Mouse (Mus musculus) heart, embryonic 10.5 days (tissue): ENCODE measurements around the gene Grm8. TPM values are rescaled to one million over a fixed set of nuclear protein-coding genes. Genes with fewer than 3 reads are reported as not detected.

ENCODE experiments used
- DNase-seq: peaks from one replicate; pipeline ENCODE4 v3.0.0-alpha.2; 2017; ENCODE audit warnings: low spot score
- H3K27ac ChIP-seq: fragments of 300-500 bp; sonication (generic); 2 replicates; pipeline ENCODE4 v1.5.1; 2016; ENCODE audit warnings: mild to moderate bottlenecking
- H3K27me3 ChIP-seq: fragments of 300-500 bp; sonication (generic); 2 replicates; pipeline ENCODE4 v1.6.1; 2016; ENCODE audit warnings: mild to moderate bottlenecking; ENCODE audit not compliant: poor library complexity, insufficient read depth, severe bottlenecking
- H3K36me3 ChIP-seq: fragments of 300-500 bp; sonication (generic); 2 replicates; pipeline ENCODE4 v1.6.1; 2016; ENCODE audit warnings: mild to moderate bottlenecking, moderate library complexity
- H3K4me1 ChIP-seq: fragments of 300-500 bp; sonication (generic); 2 replicates; pipeline ENCODE4 v1.6.1; 2016; ENCODE audit warnings: mild to moderate bottlenecking
- H3K4me3 ChIP-seq: fragments of 300-500 bp; sonication (generic); 2 replicates; pipeline ENCODE4 v1.5.1; 2016; ENCODE audit warnings: mild to moderate bottlenecking, moderate library complexity
- H3K9me3 ChIP-seq: fragments of 300-500 bp; sonication (generic); 2 replicates; pipeline ENCODE4 v1.6.1; 2016; ENCODE audit warnings: mild to moderate bottlenecking, moderate library complexity
- WGBS: fragments of 180-500 bp; shearing (Covaris S2); methylation state at CpG from one replicate; pipeline ENCODE4 v1.1.7; 2016; 5-methylcytosine and 5-hydroxymethylcytosine counted together
- polyA plus RNA-seq: library from polyadenylated mRNA; unstranded; fragments of >200 nt; fragmentation: Nextera tagmentation; extraction: Ambion mirVana; gene quantifications from 2 replicates; pipeline ENCODE4 v1.2.1, GENCODE M21; 2016

Grm8 gene
- polyA plus RNA-seq, 1 experiment from 2014 or later = 0.16 TPM

- Histone ChIP-seq H3K4me1 (no peaks in the 10 kb centered on the region), H3K9me3 (no peaks in the 10 kb centered on the region), H3K27me3 (no peaks in the 10 kb centered on the region), H3K4me3 (no peak overlapping the region), H3K27ac (no peak overlapping the region), H3K36me3 (no peaks in the 10 kb centered on the region)
- WGBS = 56% methylated on average over 2 of the region's 2 CpGs
- no peak for DNase-seq
Observed at GRCm38 (mm10) chr6:27348272-27348671, 786.7 kb downstream of the Grm8 start.

- H3K4me3 ChIP-seq = no peak overlapping the region
- 67% methylated on average over 1 of the region's 1 CpGs for WGBS
- DNase-seq = no peak
- no peak overlapping the region for H3K27ac ChIP-seq
- no peaks in the 10 kb centered on the region for H3K4me1 ChIP-seq
- H3K27me3 ChIP-seq = no peaks in the 10 kb centered on the region
- H3K36me3 ChIP-seq = no peaks in the 10 kb centered on the region
- no peaks in the 10 kb centered on the region for H3K9me3 ChIP-seq
Observed at GRCm38 (mm10) chr6:27346311-27346710, 788.7 kb downstream of the Grm8 start.

GRCm38 (mm10) chr6:27340131-27340530 is 794.8 kb downstream of the Grm8 start:
- 73% methylated on average over 4 of the region's 4 CpGs for WGBS
- H3K27me3 ChIP-seq = no peaks in the 10 kb centered on the region
- no peaks in the 10 kb centered on the region for H3K36me3 ChIP-seq
- no peak overlapping the region for H3K4me3 ChIP-seq
- H3K4me1 ChIP-seq = no peaks in the 10 kb centered on the region
- no peaks in the 10 kb centered on the region for H3K9me3 ChIP-seq
- H3K27ac ChIP-seq = no peak overlapping the region
- no peak for DNase-seq

- H3K4me3 ChIP-seq = no peak overlapping the region
- H3K9me3 ChIP-seq = no peaks in the 10 kb centered on the region
- H3K27ac ChIP-seq = no peak overlapping the region
- H3K4me1 ChIP-seq = no peaks in the 10 kb centered on the region; the same call in 1 of the 2 replicates
- no peaks in the 10 kb centered on the region for H3K27me3 ChIP-seq
- DNase-seq = no peak
- H3K36me3 ChIP-seq = no peaks in the 10 kb centered on the region
- 45% methylated on average over 1 of the region's 1 CpGs for WGBS
Observed at GRCm38 (mm10) chr6:27318575-27318974, 816.4 kb downstream of the Grm8 start.

GRCm38 (mm10) chr6:27317422-27317821 is 817.6 kb downstream of the Grm8 start:
- Histone ChIP-seq H3K4me3 (no peak overlapping the region), H3K27ac (no peak overlapping the region), H3K9me3 (no peaks in the 10 kb centered on the region), H3K27me3 (no peaks in the 10 kb centered on the region), H3K4me1 (no peaks in the 10 kb centered on the region; the same call in 1 of the 2 replicates), H3K36me3 (no peaks in the 10 kb centered on the region)
- 71% methylated on average over 3 of the region's 3 CpGs for WGBS
- DNase-seq = no peak

- H3K4me1 ChIP-seq = no peaks in the 10 kb centered on the region; the same call in 1 of the 2 replicates
- H3K27ac ChIP-seq = no peak overlapping the region
- H3K4me3 ChIP-seq = no peak overlapping the region
- H3K9me3 ChIP-seq = no peaks in the 10 kb centered on the region
- no peaks in the 10 kb centered on the region for H3K27me3 ChIP-seq
- H3K36me3 ChIP-seq = no peaks in the 10 kb centered on the region
- DNase-seq = no peak
- 89% methylated on average over 1 of the region's 1 CpGs for WGBS
Observed at GRCm38 (mm10) chr6:27316018-27316417, 819.0 kb downstream of the Grm8 start.

- H3K4me3 ChIP-seq = no peak overlapping the region
- no peak overlapping the region for H3K27ac ChIP-seq
- 88% methylated on average over 5 of the region's 5 CpGs for WGBS
- H3K36me3 ChIP-seq = no peaks in the 10 kb centered on the region
- no peaks in the 10 kb centered on the region for H3K27me3 ChIP-seq
- H3K9me3 ChIP-seq = no peaks in the 10 kb centered on the region
- DNase-seq = no peak
- H3K4me1 ChIP-seq = no peaks in the 10 kb centered on the region; the same call in 1 of the 2 replicates
Observed at GRCm38 (mm10) chr6:27314273-27315009, 820.5 kb downstream of the Grm8 start.

GRCm38 (mm10) chr6:27310401-27310800 is 824.6 kb downstream of the Grm8 start:
- H3K9me3 ChIP-seq = no peaks in the 10 kb centered on the region
- no peak for DNase-seq
- H3K4me3 ChIP-seq = no peak overlapping the region
- no peaks in the 10 kb centered on the region for H3K36me3 ChIP-seq
- no peak overlapping the region for H3K27ac ChIP-seq
- H3K27me3 ChIP-seq = no peaks in the 10 kb centered on the region
- no peaks in the 10 kb centered on the region for H3K4me1 ChIP-seq

GRCm38 (mm10) chr6:27305351-27305750 is 829.6 kb downstream of the Grm8 start:
- Histone ChIP-seq H3K4me1 (no peaks in the 10 kb centered on the region), H3K27me3 (no peaks in the 10 kb centered on the region), H3K4me3 (no peak overlapping the region), H3K36me3 (no peaks in the 10 kb centered on the region), H3K27ac (no peak overlapping the region), H3K9me3 (no peaks in the 10 kb centered on the region)
- WGBS = 87% methylated on average over 2 of the region's 2 CpGs
- DNase-seq = no peak

- H3K9me3 ChIP-seq = no peaks in the 10 kb centered on the region
- H3K4me3 ChIP-seq = no peak overlapping the region
- no peaks in the 10 kb centered on the region for H3K36me3 ChIP-seq
- no peak for DNase-seq
- no peak overlapping the region for H3K27ac ChIP-seq
- H3K27me3 ChIP-seq = no peaks in the 10 kb centered on the region
- H3K4me1 ChIP-seq = no peaks in the 10 kb centered on the region
Observed at GRCm38 (mm10) chr6:27264972-27265371, 870.0 kb downstream of the Grm8 start.

- Histone ChIP-seq H3K27me3 (no peaks in the 10 kb centered on the region), H3K27ac (no peak overlapping the region), H3K4me1 (no peaks in the 10 kb centered on the region), H3K9me3 (no peaks in the 10 kb centered on the region), H3K36me3 (no peaks in the 10 kb centered on the region), H3K4me3 (no peak overlapping the region)
- DNase-seq = no peak
Observed at GRCm38 (mm10) chr6:27262611-27263010, 872.4 kb downstream of the Grm8 start.

- Histone ChIP-seq H3K4me1 (no peaks in the 10 kb centered on the region), H3K4me3 (no peak overlapping the region), H3K27ac (no peak overlapping the region), H3K36me3 (no peaks in the 10 kb centered on the region), H3K9me3 (no peaks in the 10 kb centered on the region), H3K27me3 (no peaks in the 10 kb centered on the region)
- DNase-seq = no peak
Observed at GRCm38 (mm10) chr6:27240416-27240815, 894.6 kb downstream of the Grm8 start.

GRCm38 (mm10) chr6:27239968-27240367 is 895.0 kb downstream of the Grm8 start:
- DNase-seq = no peak
- no peak overlapping the region for H3K27ac ChIP-seq
- no peaks in the 10 kb centered on the region for H3K36me3 ChIP-seq
- WGBS = 64% methylated on average over 2 of the region's 2 CpGs
- no peaks in the 10 kb centered on the region for H3K9me3 ChIP-seq
- H3K27me3 ChIP-seq = no peaks in the 10 kb centered on the region
- H3K4me3 ChIP-seq = no peak overlapping the region
- no peaks in the 10 kb centered on the region for H3K4me1 ChIP-seq
